Mouse (Mus musculus): ENCODE results near the gene F930015N05Rik.

DNA sequence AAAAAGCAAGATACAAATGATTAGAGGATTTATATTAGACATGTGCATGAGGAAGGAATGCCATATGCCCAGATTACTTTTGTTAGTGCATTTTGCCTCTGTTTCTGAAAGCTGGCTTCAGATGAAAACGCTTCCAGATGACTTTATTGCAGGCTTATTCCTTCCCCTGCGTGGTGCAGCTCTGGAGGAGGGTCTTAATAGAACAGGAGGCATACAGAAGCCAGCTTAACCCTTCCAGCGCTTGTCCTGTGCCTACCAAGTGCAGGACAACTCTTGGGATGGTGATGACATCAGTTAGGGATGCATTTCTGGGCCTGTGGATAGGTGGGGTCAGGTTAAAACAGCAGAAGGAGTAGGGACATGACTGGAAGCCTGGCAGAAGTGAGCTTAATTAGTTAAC lies 6.2 kb upstream of the F930015N05Rik start:
- TF ChIP-seq CTCF (IDR thresholded peaks at IDR 0.05; ENCODE audit: control insufficient read depth, insufficient read depth, insufficient read length) (no peak), CEBPB (IDR thresholded peaks at IDR 0.05; ENCODE audit: low read depth) (no peak), MAX (IDR thresholded peaks at IDR 0.05) (no peak), USF1 (IDR thresholded peaks at IDR 0.05; ENCODE audit: low read depth) (no peak), MYOD1 (IDR thresholded peaks at IDR 0.05; ENCODE audit: control insufficient read depth, insufficient read length, low read depth) (no peak), MYOG (IDR thresholded peaks at IDR 0.05; ENCODE audit: control insufficient read depth, extremely low read depth, insufficient read length) (no peak), FOSL1 (IDR thresholded peaks at IDR 0.05; ENCODE audit: insufficient read depth, low read length, poor library complexity, severe bottlenecking) (no peak)
